Mouse (Mus musculus) megakaryocyte, embryonic 14.5 days (primary cell): ENCODE measurements around the gene Fut9.

Source experiments
- FLI1 ChIP-seq: IDR thresholded peaks from 2 replicates; pipeline ENCODE4 v1.6.1; 2012; ENCODE audit warnings: low read length, inconsistent platforms, mixed read lengths
- GATA1 ChIP-seq: IDR thresholded peaks from 3 replicates; pipeline ENCODE4 v1.6.1; 2012; ENCODE audit warnings: mixed read lengths, low read length, inconsistent platforms, borderline replicate concordance

DNA sequence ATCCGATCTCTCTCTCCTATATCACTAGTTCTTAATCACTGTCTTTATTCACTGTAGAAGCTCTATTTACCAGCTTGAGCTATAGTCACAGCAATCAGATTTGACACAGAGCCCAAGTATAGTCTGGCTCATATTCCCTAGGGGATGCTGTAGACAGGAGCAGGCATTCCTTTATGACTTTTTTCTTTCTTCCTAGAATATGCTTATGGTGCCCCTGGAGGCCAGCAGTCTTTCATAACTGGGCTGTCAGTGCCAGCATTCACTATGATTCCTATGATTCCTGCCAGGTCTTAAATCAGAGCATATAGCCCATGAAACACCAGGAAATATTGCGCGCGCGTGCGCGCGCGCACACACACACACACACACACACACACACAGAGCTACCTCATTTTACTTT lies 172.6 kb downstream of the Fut9 start:
- TF ChIP-seq GATA1, result no peak
- no peak for TF ChIP-seq FLI1
